Mouse (Mus musculus): ENCODE results near the gene Prkar1b.

DNA sequence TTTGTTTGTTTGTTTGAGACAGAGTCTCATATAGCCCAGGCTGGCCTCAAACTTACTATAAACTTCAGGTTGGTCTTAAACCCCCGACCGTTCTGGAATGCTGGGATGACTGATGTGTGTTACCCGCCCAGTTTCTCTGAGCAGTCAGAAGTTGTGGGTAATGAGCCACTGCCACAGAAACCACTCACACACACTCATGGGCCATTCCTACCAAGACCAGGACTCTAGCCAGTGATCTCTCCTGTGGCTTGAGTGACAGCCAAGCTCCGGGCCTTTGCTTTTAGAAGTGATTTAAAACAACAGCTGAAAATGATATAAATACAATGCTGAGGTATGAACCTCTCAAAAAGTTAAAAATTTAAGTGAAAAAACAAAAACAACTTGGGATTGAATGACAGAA lies 34.9 kb downstream of the Prkar1b start:
- TF ChIP-seq CTCF (IDR thresholded peaks at IDR 0.05; ENCODE audit: low read depth): no peak
- no peak for TF ChIP-seq EP300 (IDR thresholded peaks at IDR 0.05; ENCODE audit: low read depth)

Measured in liver, postnatal 0 days (tissue).